Mouse (Mus musculus) liver, embryonic 16.5 days (tissue): ENCODE results near the gene Fggy. TPM values are rescaled to one million over a fixed set of nuclear protein-coding genes. Genes with fewer than 3 reads are reported as not detected.
A peak's percentile ranks its signal among the peaks of the same experiment; 100 is the strongest.

Experiments
- ATAC-seq: fragments of 200-750 bp; cut with Nextera tagmentation; 2 replicates; pipeline ENCODE4 v1.8.0; 2017; ENCODE audit warnings: low read depth, mild to moderate bottlenecking, moderate number of reproducible peaks, moderate library complexity
- H3K27ac ChIP-seq: fragments of 300-500 bp; sonication (generic); 2 replicates; pipeline ENCODE4 v1.5.1; 2014; ENCODE audit warnings: mild to moderate bottlenecking, low read length
- H3K27me3 ChIP-seq: fragments of 300-500 bp; sonication (generic); 2 replicates; pipeline ENCODE4 v1.6.1; 2014; ENCODE audit warnings: low read depth, low read length, mixed read lengths; ENCODE audit not compliant: control insufficient read depth, insufficient read depth
- H3K36me3 ChIP-seq: fragments of 300-500 bp; sonication (generic); 2 replicates; pipeline ENCODE4 v1.6.1; 2014; ENCODE audit warnings: mild to moderate bottlenecking; ENCODE audit not compliant: control insufficient read depth, insufficient read depth
- H3K4me1 ChIP-seq: fragments of 300-500 bp; sonication (generic); 2 replicates; pipeline ENCODE4 v1.6.1; 2014; ENCODE audit warnings: low read depth, low read length, mixed read lengths; ENCODE audit not compliant: control insufficient read depth
- H3K4me2 ChIP-seq: fragments of 300-500 bp; sonication (generic); 2 replicates; pipeline ENCODE4 v1.6.1; 2014; ENCODE audit warnings: low read depth, low read length, mixed read lengths
- H3K4me3 ChIP-seq: fragments of 300-500 bp; sonication (generic); 2 replicates; pipeline ENCODE4 v1.5.1; 2014; ENCODE audit warnings: low read depth, mild to moderate bottlenecking, low read length
- H3K9ac ChIP-seq: fragments of 300-500 bp; sonication (generic); 2 replicates; pipeline ENCODE4 v1.6.1; 2014; ENCODE audit warnings: low read depth, low read length
- H3K9me3 ChIP-seq: fragments of 300-500 bp; sonication (generic); replicated peaks from 2 replicates; pipeline ENCODE4 v1.6.1; 2016; ENCODE audit warnings: low read length; ENCODE audit not compliant: control insufficient read depth
- WGBS: fragments of 180-500 bp; shearing (Covaris S2); extraction: QIAGEN DNeasy Blood & Tissue Kit; methylation state at CpG from one replicate; pipeline ENCODE4 v1.1.7; 2014; ENCODE audit not compliant: insufficient replicate concordance; 5-methylcytosine and 5-hydroxymethylcytosine counted together
- polyA plus RNA-seq: library from polyadenylated mRNA; unstranded; fragments of >200 nt; fragmentation: Nextera tagmentation; extraction: Ambion mirVana; gene quantifications from 2 replicates; pipeline ENCODE4 v1.2.1, GENCODE M21; 2015

Fggy gene
- polyA plus RNA-seq, 1 experiment from 2014 or later = 45.3 TPM

DNA sequence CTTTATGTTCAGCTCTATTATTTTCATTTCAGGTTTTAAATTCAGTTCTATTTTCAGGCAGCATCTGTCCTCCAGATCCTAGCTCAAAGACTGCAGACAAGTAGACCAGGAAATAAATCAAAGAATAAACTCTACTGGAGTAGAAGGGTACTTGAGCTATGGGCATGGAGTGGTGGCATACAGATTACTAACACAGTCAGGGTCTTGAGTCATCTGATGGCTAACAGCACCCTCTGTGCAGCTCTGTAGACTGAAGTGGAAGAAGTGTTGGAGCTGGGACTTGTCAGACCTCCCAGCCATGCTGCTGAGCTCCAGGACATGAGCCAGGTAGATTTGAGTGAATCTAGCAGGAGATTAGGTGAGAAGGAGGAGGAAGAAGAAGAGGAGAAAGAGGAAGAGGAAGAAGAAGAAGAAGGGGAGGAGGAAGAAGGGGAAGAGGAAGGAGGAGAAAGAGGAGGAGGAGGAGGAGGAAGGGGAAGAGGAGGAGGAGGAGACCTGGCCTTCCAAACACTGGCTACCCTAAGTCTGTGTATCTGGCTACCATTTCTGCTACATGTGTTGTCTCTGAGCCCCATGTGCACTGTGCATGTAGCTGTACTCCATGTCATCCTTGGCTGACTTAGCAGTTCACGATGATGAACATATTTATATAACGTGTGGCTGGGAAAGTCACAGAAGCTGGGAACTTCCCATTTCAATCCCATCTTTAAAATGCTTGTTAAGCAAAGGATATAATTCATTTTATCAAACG lies 91.7 kb downstream of the Fggy start:
- H3K36me3 ChIP-seq = no peaks in the 10 kb centered on the region
- no peaks in the 10 kb centered on the region for H3K4me1 ChIP-seq
- WGBS = 63% methylated on average over 3 of the region's 3 CpGs

DNA sequence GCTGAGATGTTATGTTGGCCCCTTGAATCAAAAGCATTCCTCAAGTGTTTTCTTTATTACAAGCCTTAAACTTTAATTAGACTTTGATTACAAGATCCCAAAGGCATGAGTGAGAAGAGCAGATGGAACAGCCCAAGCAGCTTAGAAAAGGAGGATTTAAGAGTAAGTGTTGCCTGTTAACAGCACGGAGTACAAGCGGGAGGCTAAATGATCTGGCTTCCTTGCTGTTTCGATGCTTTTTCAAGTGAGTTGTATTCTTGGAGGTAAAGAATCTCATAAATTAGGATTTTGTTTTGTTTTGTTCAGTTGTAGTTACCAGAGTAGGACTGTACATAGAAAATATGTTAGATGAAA lies 92.2 kb downstream of the Fggy start:
- WGBS = 79% methylated on average over 3 of the region's 3 CpGs
- H3K4me1 ChIP-seq = no peaks in the 10 kb centered on the region
- H3K9me3 ChIP-seq = no peaks in the 10 kb centered on the region
- H3K4me2 ChIP-seq = no peak overlapping the region
- no peaks in the 10 kb centered on the region for H3K36me3 ChIP-seq
- no peak overlapping the region for H3K27ac ChIP-seq
- no peak overlapping the region for H3K4me3 ChIP-seq
- no peak for ATAC-seq
- H3K27me3 ChIP-seq = no peaks in the 10 kb centered on the region
- no peak overlapping the region for H3K9ac ChIP-seq

More for the DNA sequence above, 91.7 kb downstream of the Fggy start:
- no peaks in the 10 kb centered on the region for H3K9me3 ChIP-seq
- H3K27me3 ChIP-seq = no peaks in the 10 kb centered on the region
- no peak overlapping the region for H3K9ac ChIP-seq
- H3K4me3 ChIP-seq = no peak overlapping the region
- ATAC-seq = no peak
- no peak overlapping the region for H3K27ac ChIP-seq
- no peak overlapping the region for H3K4me2 ChIP-seq

- no peak overlapping the region for H3K27ac ChIP-seq
- no peaks in the 10 kb centered on the region for H3K36me3 ChIP-seq
- no peaks in the 10 kb centered on the region for H3K9me3 ChIP-seq
- no peaks in the 10 kb centered on the region for H3K4me1 ChIP-seq
- no peak overlapping the region for H3K4me2 ChIP-seq
- H3K27me3 ChIP-seq = no peaks in the 10 kb centered on the region
- WGBS = 57% methylated on average over 6 of the region's 6 CpGs
- no peak overlapping the region for H3K4me3 ChIP-seq
- no peak overlapping the region for H3K9ac ChIP-seq
- no peak for ATAC-seq
These were observed 92.7 kb downstream of the Fggy start for GRCm38 (mm10) chr4:95649980-95650379.

GRCm38 (mm10) chr4:95652044-95652443 lies 94.7 kb downstream of the Fggy start:
- no peak for ATAC-seq
- no peaks in the 10 kb centered on the region for H3K36me3 ChIP-seq
- H3K4me3 ChIP-seq = no peak overlapping the region
- no peaks in the 10 kb centered on the region for H3K4me1 ChIP-seq
- WGBS = 42% methylated on average over 6 of the region's 6 CpGs
- no peak overlapping the region for H3K27ac ChIP-seq
- H3K9me3 ChIP-seq = no peaks in the 10 kb centered on the region
- H3K27me3 ChIP-seq = no peaks in the 10 kb centered on the region
- no peak overlapping the region for H3K4me2 ChIP-seq
- H3K9ac ChIP-seq = no peak overlapping the region

GRCm38 (mm10) chr4:95653296-95653912 lies 96.1 kb downstream of the Fggy start:
- Histone ChIP-seq H3K27me3 (no peaks in the 10 kb centered on the region), H3K9ac (no peak overlapping the region), H3K9me3 (no peaks in the 10 kb centered on the region), H3K4me2 (no peak overlapping the region), H3K4me1 (no peaks in the 10 kb centered on the region), H3K4me3 (no peak overlapping the region), H3K36me3 (no peaks in the 10 kb centered on the region), H3K27ac (no peak overlapping the region)
- WGBS = 42% methylated on average over 4 of the region's 4 CpGs
- ATAC-seq = no peak

DNA sequence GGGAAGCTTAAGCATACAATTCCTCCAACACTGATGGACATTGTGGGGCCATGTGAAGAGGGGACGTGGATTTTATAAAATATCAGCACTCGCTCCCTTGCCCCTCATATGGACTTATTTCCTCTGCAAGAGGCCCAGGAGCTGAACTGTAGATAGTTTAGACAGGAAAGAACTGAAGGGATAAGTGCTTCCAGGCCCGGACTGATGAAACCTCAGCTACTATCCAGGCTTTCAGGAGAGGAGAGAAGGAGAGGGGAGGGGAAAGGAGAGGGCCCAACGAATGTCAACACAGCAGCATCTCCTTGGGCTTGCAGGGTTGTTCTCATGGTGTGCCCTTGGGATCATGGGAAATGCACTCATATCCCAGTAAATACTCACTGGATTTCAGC lies 96.6 kb downstream of the Fggy start:
- Histone ChIP-seq H3K4me1 (no peaks in the 10 kb centered on the region; the same call in 1 of the 2 replicates), H3K4me3 (no peak overlapping the region), H3K9me3 (no peaks in the 10 kb centered on the region), H3K4me2 (no peak overlapping the region), H3K9ac (no peak overlapping the region), H3K27me3 (no peaks in the 10 kb centered on the region), H3K27ac (no peak overlapping the region), H3K36me3 (no peaks in the 10 kb centered on the region)
- WGBS = 55% methylated on average over 4 of the region's 4 CpGs
- ATAC-seq = no peak

- Histone ChIP-seq H3K4me1 (no peaks in the 10 kb centered on the region; the same call in 1 of the 2 replicates), H3K9ac (no peak overlapping the region), H3K9me3 (no peaks in the 10 kb centered on the region), H3K27me3 (no peaks in the 10 kb centered on the region), H3K4me3 (no peak overlapping the region), H3K36me3 (no peaks in the 10 kb centered on the region), H3K27ac (no peak overlapping the region), H3K4me2 (no peak overlapping the region)
- WGBS = 59% methylated on average over 3 of the region's 3 CpGs
- 0 out of 2 replicates have a peak, but pooled peaks have one; percentile 35 for ATAC-seq
These were observed 101.7 kb downstream of the Fggy start for GRCm38 (mm10) chr4:95659024-95659423.

DNA sequence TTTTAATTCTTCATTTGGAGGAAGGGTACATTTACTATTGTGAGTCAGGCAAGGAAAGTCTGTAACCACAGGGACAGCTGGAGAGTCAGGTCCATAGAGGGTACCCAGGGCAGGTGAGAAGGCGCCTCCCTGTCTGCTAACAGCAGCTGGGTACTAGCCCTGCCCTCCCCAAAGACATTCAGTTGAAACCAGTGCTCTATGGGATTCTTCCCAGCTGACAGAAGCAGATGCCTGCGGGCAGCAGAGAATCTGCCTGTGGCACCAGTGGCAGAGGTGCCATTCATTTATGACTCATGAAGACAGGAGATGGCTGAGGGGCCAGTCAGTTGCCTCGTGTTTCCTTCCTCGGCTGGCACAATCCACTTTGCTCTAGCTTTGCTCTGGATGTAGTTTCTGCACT lies 106.3 kb downstream of the Fggy start:
- Histone ChIP-seq H3K9ac (no peak overlapping the region), H3K4me3 (no peak overlapping the region), H3K9me3 (no peaks in the 10 kb centered on the region), H3K27ac (no peak overlapping the region), H3K36me3 (no peaks in the 10 kb centered on the region), H3K4me2 (no peak overlapping the region), H3K4me1 (no peaks in the 10 kb centered on the region; the same call in 1 of the 2 replicates), H3K27me3 (no peaks in the 10 kb centered on the region)
- WGBS = 65% methylated on average over 4 of the region's 4 CpGs
- ATAC-seq = no peak

DNA sequence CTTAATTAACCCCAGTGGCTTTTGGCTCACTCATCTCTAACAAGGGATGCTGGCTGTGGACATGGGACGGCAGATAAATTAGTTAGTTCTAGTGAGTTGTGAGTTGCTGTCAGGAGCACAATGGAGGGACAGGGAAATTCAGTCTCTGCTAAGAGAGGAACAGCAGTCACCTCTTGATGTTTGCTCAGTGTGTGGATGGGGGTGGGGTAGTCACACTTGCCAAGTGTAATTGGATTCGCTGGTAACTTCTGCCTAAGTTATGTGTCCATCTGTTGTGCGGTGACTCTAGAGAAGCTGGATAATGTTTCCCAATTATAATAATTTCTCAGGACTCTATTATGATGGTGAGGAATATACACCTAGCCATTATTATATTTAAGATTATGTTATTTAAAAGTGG lies 107.0 kb downstream of the Fggy start:
- H3K4me2 ChIP-seq = no peak overlapping the region
- 68% methylated on average over 3 of the region's 3 CpGs for WGBS
- H3K9me3 ChIP-seq = no peaks in the 10 kb centered on the region
- no peaks in the 10 kb centered on the region for H3K27me3 ChIP-seq
- no peak overlapping the region for H3K27ac ChIP-seq
- no peak overlapping the region for H3K4me3 ChIP-seq
- ATAC-seq = no peak
- H3K36me3 ChIP-seq = no peaks in the 10 kb centered on the region
- no peaks in the 10 kb centered on the region for H3K4me1 ChIP-seq
- H3K9ac ChIP-seq = no peak overlapping the region
